Mouse (Mus musculus) lung, adult 2 months (tissue): ENCODE measurements around the gene Ctsz. TPM values are rescaled to one million over a fixed set of nuclear protein-coding genes. Genes with fewer than 3 reads are reported as not detected.

Experiments used
- DNase-seq: peaks from one replicate; pipeline ENCODE4 v3.0.0; 2022
- H3K4me1 ChIP-seq: fragments of 200-500 bp; 2 replicates; pipeline ENCODE4 v1.6.1; 2011; ENCODE audit warnings: low read length; ENCODE audit not compliant: control insufficient read depth, insufficient read depth
- H3K4me3 ChIP-seq: fragments of 200-500 bp; replicated peaks from 2 replicates; pipeline ENCODE3; 2011; ENCODE audit warnings: low read depth, mild to moderate bottlenecking, control low read depth, low read length; ENCODE audit errors: extremely low read depth
- CTCF ChIP-seq: fragments of 200-500 bp; IDR thresholded peaks from 2 replicates; pipeline ENCODE4 v1.5.1; 2011; ENCODE audit warnings: mild to moderate bottlenecking, low read length, control low read depth; ENCODE audit not compliant: insufficient read depth
- POLR2A ChIP-seq: fragments of 200-500 bp; IDR thresholded peaks from 2 replicates; pipeline ENCODE4 v1.6.1; 2011; ENCODE audit warnings: low read depth, mild to moderate bottlenecking, control low read depth, low read length, borderline replicate concordance; ENCODE audit errors: extremely low read depth
- WGBS: fragments of 180-500 bp; shearing (Covaris S2); methylation state at CpG from one replicate; pipeline ENCODE4 v1.1.7; 2018; 5-methylcytosine and 5-hydroxymethylcytosine counted together
- polyA plus RNA-seq: library from polyadenylated mRNA; depleted of rRNA; stranded (reverse); fragments of >200 nt; gene quantifications from 2 replicates; pipeline ENCODE4 v1.2.3, GENCODE M21; 2012

Ctsz gene
- polyA plus RNA-seq, 1 experiment, result 251 TPM

DNA sequence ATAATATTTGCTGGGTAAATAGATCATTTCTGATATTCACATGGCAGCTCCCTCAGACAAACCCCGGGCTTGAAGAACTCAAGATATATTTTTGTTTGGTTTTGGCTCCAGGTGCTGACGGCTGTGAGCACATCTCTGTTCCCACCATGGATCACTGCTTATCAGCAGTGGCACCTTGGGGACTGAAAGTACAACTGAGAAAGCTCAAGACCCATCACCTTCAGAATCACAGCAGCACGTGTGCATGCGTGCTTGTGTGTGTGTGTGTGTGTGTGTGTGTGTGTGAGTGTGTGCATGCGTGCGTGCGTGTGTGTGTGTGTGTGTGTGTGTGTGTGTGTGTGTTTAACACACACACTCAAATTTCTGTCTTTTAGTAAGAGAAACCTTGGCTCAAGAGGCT, 5.5 kb upstream of the Ctsz start:
- DNase-seq, result no peak
- WGBS, result 79% methylated on average over 7 of the region's 7 CpGs
- H3K4me1 ChIP-seq, result peaks cover 2% of the 10 kb centered on the region; the same call in 1 of the 2 replicates
- TF ChIP-seq POLR2A (no peak), CTCF (no peak)
- no peak overlapping the region for H3K4me3 ChIP-seq

DNA sequence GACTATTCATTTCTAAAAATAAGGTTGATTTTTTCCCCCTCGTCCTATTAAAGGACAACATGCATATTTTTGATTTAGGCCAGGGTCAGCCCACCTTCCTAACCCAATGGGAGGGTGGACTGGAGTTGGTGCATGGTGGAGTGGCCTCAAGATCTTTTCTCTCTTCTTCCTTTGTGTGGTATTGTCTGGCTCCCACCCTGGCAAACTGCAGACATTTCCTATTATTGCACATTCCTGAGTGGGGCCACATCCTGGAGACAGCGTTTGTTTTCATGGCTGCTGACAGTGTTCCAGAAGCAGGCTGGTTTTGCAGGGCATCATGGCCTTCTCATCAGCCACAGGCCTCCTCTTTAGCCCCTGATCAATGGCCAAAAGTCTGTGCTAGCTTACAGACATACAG, 4.2 kb upstream of the Ctsz start:
- TF ChIP-seq POLR2A (no peak), CTCF (no peak)
- no peak for DNase-seq
- Histone ChIP-seq H3K4me3 (no peak overlapping the region), H3K4me1 (peaks cover 5% of the 10 kb centered on the region)
- 26% methylated on average over 2 of the region's 2 CpGs for WGBS

DNA sequence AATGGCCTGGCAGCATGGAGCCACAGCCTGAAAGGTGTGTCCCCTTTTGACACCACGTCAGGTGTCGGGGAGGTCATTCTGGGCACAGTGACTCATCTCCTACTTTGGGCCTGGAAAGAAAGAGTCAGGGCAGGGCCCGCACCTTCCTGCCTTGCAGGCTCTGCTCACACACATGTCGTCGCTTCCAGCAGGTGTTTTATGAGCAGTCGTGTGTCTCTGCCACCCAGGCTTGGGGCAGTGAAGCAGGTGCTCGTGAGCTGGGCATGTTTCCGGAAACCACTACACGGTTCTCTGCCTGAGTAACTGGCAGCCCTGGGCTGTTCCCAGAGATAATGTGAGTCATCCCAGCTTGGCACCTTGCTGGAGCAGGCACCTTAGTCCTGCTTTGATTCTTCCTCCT, 3.6 kb upstream of the Ctsz start:
- 63% methylated on average over 9 of the region's 9 CpGs for WGBS
- no peak overlapping the region for H3K4me3 ChIP-seq
- peaks cover 7% of the 10 kb centered on the region for H3K4me1 ChIP-seq
- no peak for DNase-seq
- TF ChIP-seq CTCF, result no peak
- TF ChIP-seq POLR2A, result no peak

DNA sequence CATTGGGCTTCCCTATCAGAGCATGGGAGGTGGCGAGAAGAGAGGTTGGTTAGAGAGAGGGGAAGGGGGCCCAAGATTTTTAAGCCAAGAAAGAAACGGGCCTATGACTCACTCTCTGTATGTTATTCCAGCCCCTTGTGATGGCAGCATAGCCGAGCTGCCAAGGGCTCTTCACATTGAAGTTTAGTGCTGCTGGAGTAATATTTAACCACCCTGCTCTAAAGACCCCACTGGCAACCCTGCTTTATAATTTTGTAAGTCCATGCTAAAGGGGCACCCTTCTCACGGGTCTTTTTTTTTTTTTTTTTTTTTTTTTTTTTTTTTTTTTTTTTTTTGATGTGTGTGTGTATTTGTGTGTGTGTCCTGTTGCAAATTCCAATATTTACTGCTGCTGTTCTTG, 3.1 kb upstream of the Ctsz start:
- TF ChIP-seq CTCF (no peak), POLR2A (no peak)
- Histone ChIP-seq H3K4me1 (peaks cover 7% of the 10 kb centered on the region), H3K4me3 (no peak overlapping the region)
- WGBS, result 56% methylated on average over 4 of the region's 4 CpGs
- DNase-seq, result no peak

DNA sequence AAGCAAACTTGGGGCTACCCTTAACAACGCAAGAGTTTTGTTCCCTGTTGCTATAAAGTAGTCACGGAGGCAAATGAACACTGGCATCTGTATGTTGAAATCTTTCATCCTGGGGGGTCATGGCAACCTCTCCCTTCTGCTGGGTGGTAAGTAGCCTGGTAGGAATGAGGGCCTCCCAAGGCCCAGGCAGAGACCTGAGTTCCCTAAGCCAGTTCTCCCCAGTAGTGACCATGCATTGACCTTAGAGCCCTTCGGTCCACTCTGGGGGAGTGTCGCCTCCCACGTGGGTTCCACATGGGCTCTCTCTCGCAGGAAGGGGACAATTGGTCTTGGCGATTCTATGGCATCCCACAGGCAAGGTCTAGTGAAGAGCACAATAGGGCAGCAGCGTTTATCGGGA, 1.1 kb upstream of the Ctsz start:
- TF ChIP-seq POLR2A, result no peak
- no peak for TF ChIP-seq CTCF

DNA sequence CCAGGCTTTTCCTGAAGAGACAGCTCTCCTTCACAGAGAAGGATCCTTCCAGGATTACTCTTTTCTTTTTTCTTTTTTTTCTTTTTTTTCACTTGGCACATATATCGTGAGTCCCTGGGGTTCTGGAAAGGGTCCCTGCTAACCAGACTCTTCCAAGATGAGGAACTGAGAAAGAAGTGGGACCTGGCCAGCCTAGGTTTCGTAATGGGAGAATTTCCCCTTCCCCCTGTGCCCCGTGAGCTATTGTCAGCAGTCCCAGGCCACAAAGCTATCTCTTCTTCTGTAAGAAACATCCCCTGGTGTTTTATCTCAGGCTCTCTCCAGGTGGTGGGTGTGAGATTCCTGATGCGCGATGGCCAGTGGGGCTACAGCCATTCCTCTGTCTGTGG, 605 bp upstream of the Ctsz start:
- no peak for DNase-seq
- 67% methylated on average over 5 of the region's 5 CpGs for WGBS
- Histone ChIP-seq H3K4me1 (peaks cover 7% of the 10 kb centered on the region), H3K4me3 (no peak overlapping the region)
- no peak for TF ChIP-seq CTCF
- TF ChIP-seq POLR2A, result no peak

More for the DNA sequence above, 1.1 kb upstream of the Ctsz start:
- H3K4me3 ChIP-seq, result no peak overlapping the region
- DNase-seq, result no peak
- H3K4me1 ChIP-seq, result peaks cover 7% of the 10 kb centered on the region
- 88% methylated on average over 9 of the region's 9 CpGs for WGBS

DNA sequence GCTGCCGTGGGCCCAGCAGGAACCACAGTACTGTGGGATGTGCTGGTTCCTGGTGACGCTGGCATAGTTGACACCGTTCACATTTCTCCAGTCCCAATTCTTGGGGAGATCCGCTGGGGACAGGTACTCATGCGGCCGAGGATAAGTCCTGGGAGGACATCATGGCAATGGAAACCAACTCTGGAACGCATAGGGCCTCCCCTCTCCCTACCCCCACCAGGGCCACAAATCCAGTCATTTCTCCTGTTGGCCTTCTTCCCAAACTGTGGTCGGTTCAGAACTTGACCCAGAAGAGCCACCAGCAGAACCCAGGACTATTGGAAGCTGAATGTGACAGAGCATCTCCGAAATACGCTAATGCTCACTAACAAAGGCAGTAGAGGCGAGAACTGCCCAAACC, 658 bp downstream of the Ctsz start:
- TF ChIP-seq POLR2A (no peak), CTCF (no peak)
- WGBS, result 60% methylated on average over 11 of the region's 11 CpGs
- peaks cover 7% of the 10 kb centered on the region for H3K4me1 ChIP-seq
- H3K4me3 ChIP-seq, result peak overlapping the region; percentile 70
- DNase-seq, result peak; percentile 22

DNA sequence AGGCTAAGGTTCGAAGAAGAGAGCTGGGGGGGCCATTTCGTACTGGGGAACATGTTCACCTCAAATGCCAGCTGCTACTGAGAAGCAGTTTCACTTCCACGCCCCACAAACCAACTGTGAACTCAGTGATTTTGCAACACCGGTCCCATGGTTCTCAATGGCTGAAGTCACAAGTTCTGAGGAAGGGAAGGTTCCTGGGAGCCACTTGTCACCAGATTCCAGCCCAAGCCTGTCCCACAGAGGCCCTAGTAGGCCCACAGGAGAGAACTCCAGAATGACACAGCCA, 1.2 kb downstream of the Ctsz start:
- Histone ChIP-seq H3K4me1 (peaks cover 7% of the 10 kb centered on the region), H3K4me3 (peak overlapping the region; percentile 70)
- DNase-seq, result peak; percentile 44
- TF ChIP-seq POLR2A, result no peak
- no peak for TF ChIP-seq CTCF
- WGBS, result 67% methylated on average over 4 of the region's 4 CpGs

DNA sequence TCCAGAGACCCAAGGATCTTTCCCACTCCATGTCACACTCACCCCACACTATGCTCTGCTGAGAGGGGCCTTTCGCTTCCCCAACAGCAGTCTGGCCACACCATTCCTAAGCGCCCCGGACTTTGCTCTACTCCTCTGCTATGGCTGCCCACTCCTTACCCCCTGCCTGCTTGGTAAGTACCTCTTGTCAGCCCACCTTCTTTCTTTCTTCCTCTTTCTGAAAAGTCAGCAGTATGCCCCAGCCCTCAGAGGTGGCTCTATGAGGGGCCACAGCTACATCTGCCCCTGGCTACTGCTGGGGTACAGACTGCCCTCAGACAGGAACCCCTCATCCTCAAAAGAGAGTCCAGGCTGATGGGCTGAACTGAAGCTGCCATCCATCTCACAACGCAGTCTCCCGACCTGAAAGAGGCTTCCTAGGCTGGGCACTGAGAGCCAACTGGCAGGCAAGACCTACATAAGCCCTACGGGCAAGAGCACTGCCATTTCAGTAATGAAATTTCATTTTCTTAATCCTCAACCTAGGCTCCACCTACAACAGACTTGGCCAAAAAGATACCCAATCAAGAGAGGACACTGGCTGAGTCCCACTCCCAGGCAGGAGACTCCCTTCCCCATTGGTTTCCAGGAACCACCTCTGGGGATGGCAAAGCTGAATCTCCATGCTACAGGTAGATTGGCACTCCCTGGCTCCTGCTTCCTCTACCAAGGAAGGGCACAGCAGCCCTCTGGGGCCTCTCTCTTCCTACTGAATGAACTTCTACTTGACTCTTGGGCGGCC, 1.7 kb downstream of the Ctsz start:
- TF ChIP-seq CTCF (no peak), POLR2A (no peak)
- no peak for DNase-seq
- 84% methylated on average over 7 of the region's 7 CpGs for WGBS
- peaks cover 5% of the 10 kb centered on the region for H3K4me1 ChIP-seq
- H3K4me3 ChIP-seq, result peak overlapping the region; percentile 31

DNA sequence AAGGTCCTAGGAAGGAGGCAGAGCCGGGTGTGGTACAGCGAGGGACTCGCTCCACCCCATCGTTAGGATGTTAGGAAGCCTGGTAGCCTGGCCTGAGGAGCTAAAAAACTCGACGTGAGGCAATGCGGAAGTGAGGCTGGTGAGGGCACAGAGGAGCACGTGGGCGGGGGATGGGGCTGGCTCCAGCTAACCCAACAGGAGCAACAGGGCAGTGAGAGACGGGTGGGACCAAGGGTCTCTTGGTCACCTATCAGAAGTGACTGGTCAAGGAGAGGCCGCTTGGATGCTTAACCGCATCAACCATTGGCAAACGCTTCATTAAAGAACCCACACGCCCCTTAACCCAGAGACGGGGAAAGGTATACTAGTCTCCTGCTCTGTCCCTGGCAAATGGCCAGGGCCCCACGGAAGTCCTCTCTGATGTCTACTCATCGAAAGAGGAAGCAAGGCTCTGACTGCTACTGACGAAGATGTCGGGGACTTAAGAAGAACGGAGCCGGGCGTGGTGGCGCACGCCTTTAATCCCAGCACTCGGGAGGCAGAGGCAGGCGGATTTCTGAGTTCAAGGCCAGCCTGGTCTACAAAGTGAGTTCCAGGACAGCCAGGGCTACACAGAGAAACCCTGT, 2.6 kb downstream of the Ctsz start:
- WGBS, result 78% methylated on average over 26 of the region's 26 CpGs
- TF ChIP-seq CTCF (no peak), POLR2A (no peak)
- DNase-seq, result no peak
- Histone ChIP-seq H3K4me3 (no peak overlapping the region), H3K4me1 (peaks cover 5% of the 10 kb centered on the region)

DNA sequence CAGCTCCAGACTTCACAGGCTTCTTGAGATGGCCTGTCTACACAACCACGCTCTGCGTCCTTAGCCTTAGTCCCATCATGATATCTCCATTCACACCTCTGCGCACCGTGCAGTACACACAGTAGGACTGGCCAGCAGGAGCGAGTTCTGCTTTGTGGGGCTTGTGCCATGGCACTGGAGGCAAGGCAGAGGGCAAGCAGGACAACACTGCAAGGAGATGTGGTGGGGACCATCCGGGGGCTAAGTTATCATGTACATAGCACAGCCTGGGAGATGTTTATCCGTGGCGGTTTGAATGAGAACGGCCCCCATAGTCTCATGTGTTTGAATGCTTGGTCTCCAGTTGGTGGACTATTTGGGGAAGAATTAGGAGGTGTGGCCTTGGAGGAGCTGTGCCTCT, 3.9 kb downstream of the Ctsz start:
- H3K4me3 ChIP-seq, result no peak overlapping the region
- DNase-seq, result no peak
- 96% methylated on average over 9 of the region's 9 CpGs for WGBS
- TF ChIP-seq CTCF (no peak), POLR2A (no peak)
- H3K4me1 ChIP-seq, result peaks cover 5% of the 10 kb centered on the region
